Mouse (Mus musculus): ENCODE data around the gene C030005K15Rik.

DNA sequence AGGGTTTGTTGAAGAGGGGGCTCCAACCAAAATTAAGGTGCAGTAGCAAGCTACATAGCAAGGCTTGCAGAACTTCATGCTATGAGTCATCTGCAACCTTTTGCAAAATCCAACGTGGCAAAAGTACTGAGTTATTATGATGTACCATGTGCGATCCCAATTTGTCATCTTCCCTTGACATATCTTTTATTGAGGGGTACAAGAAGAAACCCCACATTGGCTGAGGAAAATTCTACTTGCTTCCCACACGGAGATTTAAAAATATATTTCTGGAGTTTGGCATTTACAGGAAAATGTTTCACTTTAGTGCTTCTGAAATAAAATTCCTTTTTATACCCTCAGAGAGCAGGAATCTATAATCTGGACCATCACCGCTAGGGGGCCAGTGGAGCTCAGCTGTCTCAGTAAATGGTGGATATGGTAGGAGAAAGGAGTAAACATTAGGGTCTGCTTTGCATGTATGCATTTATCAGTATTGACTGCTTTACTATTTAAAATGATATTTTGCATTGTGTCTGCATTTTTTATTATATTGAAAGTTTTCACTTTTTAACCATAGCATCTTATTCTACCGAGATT is 41.7 kb upstream of the C030005K15Rik start:
- TF ChIP-seq CTCF (IDR thresholded peaks at IDR 0.05; ENCODE audit: borderline replicate concordance, insufficient read depth, low read length) (no peak), POLR2A (IDR thresholded peaks at IDR 0.05; ENCODE audit: low read depth, low read length) (no peak)

Measured in embryonic fibroblast, embryonic 13.5 days (primary cell).